Mouse (Mus musculus): ENCODE data around the gene Lrp8.

The Lrp8 gene

DNA sequence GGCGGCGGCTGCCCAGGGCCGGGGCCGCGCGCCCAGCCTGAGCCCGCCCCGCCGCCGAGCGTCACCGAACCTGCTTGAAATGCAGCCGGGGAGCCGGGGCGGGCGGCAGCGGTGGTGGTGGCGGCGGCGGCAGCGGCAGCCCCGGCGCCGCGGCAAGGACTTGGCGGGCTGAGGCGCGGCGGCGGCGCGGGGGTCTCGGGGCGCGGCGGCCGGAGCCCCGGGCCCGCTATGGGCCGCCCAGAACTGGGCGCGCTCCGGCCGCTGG lies at the start of gene Lrp8:
Gene Lrp8 (plus strand): TSS at position 77 of the 265 bp plus-strand sequence.
- no peak for DNase-seq (ENCODE audit: low spot score in 2 of 2)

DNA sequence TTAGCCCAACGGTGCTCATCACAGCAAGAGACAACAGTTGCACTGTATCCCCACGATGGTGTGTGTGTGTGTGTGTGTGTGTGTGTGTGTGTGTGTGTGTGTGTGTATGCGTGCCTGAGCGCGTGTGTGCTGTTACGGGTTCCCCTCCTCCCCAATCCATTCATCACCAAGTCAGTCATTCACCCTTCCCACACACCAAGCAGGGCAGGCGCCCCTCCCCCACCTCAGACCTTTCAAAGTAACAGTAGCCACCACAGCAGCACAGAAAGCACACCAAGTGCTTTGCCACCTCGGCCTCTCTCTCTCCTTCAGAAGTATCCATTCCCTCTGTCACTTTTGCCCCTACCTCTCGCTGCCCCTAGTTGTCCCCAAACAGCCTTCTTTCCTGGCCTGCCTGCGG lies 45.8 kb upstream of the Lrp8 start:
- DNase-seq (ENCODE audit: low spot score in 2 of 2) = no peak

DNA sequence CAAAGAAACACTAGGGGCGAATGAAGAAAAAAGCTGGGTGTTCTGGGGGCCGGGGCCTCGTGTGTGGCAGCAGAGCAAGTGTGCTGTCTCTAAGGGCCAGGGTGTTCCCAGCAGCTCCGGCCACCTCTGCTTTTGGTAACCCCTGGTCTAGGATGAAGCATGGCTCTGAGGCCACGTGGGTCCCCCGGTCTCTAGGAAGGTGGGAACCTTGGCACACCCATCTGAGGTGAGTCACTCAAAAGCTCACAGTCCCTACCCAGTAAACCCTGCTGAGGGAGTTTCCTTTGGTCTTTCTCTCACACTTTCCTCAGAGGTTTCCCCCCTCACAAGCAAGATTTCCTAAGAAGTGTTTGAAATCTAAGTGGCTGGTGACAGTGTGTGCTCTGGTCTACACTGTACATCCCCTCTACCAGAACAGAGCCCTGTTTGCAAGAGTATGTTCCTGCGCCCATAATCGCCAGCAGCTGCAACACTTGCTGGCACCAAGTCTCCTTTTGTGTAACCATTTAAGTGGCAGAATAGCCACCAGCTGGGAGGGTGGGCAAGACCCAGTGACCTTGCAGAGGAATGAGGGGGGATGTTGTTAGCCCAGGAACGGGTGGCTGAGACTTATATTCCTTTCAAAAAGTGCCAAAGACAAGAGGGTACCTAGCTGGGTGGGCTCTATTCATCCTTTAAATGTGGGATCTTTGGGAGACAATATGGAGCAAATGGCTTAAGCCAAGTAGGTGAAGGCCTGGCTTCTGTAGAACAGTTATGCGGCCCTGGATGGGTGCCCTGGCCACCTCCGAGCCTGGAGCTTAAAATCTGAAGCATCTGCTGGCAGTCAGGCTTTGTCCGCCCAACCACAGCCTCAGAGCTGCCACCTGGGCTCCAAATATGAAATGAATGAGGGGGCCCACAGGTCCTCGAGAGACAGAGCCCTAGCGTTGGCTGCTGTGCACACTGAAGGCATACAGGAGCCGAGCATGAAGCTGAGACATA lies 44.3 kb upstream of the Lrp8 start:
- DNase-seq (ENCODE audit: low spot score in 2 of 2) = no peak

DNA sequence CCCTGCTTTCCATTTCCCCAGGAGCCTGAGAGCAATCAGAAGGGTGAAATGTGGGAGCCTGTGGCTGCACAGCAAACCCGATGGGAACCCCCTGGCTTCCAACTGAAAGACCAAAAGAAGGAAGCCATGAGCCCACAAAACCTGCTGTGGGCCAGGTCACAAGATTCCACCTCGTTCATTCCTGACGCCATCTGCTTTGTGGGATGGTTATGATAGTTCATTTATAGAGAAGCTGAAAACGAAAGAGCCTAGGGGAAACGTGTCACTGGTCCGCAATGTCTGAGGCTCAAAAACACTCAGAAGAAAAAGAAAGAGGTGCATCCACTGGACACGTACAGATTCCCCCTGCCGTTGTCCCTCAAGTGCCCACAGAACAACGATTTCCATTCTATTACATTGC lies 43.1 kb upstream of the Lrp8 start:
- no peak for DNase-seq (ENCODE audit: low spot score in 2 of 2)

DNA sequence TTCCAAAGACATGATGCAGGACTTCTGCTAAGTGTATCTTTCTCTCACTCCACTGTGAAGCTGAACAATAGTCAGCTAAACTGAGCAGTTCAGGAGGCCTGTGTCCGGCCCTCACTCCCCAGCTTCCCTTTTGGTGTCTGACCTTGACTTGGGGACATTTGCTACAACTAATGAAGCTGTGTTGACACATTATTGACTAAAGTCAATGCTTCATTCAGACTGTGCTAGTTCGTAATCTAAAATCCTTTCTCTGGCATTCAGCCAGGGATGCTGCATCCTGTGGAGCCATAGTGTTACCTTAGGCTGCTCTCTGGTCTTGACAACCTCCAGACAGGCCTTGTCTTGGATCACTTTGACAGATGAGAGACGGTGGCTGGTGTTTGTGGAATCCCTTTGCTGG lies 39.1 kb upstream of the Lrp8 start:
- DNase-seq (ENCODE audit: low spot score in 2 of 2) = no peak

DNA sequence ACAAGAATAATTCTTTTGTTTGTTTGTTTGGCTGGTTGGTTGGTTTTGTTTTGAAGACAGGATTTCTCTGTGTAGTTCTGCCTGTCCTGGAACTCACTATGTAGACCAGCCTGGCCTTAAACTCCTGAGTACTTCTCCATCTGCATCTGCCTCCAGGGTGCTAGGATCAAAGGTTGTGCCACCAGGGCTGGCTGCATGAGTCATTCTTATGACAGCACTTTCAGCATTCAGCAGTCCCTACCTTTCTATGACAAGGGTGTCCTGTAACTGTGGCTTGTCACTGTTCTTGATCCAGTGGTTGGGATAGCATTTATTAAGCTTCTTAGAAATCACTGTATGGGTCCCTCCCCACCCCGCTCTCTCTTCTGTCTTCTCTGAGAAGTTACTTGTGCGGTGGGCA lies 38.5 kb upstream of the Lrp8 start:
- DNase-seq (ENCODE audit: low spot score in 2 of 2) = no peak

DNA sequence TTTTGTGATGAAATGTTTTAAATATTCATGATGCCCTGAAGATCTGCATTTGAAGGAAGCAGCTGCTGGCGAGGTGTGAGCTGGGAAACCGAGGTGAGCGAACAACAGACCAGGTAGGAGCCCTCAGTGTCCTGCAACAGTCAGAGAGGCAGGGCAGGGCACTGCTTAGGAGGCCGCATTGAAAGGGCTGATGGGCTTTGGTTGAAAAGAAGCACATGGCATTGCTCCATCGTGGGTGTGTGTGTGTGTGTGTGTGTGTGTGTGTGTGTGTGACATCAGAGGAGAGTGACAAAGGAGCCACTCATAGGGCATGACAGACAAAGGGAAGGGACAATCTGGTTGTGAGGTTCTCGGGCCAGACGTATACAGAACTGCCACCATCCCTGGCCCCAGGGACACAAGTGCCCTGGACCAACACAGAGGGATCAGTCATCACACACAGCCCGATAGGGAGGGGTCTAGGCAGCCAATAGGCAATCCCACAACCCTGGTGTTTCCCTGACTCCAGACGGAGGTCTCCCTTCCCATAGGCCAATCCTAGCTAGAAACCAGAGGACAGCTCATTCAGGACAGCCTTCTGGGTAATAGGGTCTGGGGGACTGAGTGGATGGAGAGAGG lies 36.8 kb upstream of the Lrp8 start:
- no peak for DNase-seq (ENCODE audit: low spot score in 2 of 2)

DNA sequence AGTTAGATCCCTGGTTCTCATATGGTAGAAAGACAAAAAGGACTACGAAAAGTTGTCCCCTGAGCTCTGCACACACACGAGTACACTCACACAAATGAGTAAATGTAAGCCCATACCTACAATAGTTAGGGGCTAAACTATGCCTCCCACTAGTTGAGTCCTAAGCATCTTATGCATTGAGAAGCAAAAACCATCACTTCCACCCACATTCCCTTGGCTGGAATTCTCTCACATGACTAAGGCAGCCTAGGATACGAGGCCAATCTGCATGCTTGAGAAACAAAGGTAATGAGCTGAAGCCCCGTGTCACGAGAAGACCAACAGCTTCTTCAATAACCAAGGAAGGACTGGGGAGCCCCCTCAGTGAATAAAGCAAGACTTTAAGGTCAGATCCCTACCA lies 35.9 kb upstream of the Lrp8 start:
- no peak for DNase-seq (ENCODE audit: low spot score in 2 of 2)

DNA sequence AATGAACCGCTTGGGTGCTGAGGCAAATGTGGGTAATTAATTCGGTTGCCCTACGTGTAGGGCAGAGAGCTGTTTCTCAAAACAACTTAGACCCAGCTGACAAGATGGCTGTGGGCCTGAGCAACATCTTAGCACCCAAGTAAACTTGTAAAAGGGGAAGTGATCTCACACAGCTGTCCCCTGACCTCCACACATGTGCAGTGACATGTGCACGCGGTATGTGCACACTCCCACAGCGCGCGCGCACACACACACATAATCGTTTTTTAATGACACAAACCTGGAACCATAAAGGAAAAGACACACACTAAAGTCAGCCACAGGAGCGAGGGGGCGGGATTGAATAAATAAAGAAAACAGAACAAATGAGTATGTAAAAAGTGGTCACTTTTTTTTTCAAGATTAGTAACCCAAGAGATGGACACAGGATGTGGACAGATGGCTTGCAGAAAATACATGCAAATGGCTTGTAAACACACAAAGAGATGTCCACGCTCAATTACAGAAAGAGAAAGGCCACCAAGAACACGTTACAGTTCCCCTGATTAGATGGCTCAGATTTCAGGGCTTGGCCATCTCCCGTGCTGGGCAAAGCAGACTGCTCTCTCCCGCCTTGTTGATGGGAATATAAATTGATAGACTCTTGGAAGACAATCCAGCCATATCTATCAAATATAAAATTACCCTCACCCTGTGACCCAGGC lies 29.8 kb upstream of the Lrp8 start:
- DNase-seq (ENCODE audit: low spot score in 2 of 2) = no peak

DNA sequence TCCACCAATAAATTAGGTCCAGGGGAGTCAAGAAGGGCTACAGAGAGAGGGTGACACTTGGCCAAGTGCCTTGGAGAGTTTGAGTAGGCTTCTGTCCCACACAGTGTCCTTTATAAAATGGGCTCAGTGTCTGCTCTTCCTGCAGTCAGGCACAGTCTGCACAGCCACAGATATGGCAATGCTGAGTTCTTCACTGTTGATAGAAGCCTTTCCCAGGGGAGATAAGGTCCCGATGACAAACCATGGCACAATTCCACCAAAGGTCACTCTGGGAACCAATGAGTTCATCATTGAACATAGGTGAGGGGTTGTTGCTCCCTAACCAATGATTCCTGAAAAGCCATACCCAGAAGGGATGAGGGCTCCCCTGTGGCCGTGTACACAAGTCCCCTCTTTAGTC lies 27.2 kb upstream of the Lrp8 start:
- DNase-seq (ENCODE audit: low spot score in 2 of 2) = no peak

DNA sequence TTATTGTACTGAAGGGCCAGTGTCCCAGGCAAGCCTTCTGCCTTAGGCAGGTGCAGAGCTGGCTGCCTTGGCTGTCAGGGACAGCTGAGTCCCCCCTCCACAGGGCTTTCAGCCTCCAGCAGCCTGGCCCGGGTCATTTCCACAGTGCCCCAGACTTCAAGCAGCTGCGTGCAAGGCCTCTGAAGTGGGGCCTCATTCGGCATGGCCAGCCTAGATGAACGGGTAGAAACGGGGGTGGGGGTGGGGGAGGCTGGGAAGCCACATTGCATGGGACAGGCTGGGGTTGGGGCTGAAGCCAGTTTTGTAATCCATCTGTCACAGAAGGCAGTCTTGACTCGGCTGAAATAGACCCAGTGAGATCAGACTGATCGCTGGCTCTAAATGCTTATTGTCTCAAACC lies 26.4 kb upstream of the Lrp8 start:
- no peak for DNase-seq (ENCODE audit: low spot score in 2 of 2)

DNA sequence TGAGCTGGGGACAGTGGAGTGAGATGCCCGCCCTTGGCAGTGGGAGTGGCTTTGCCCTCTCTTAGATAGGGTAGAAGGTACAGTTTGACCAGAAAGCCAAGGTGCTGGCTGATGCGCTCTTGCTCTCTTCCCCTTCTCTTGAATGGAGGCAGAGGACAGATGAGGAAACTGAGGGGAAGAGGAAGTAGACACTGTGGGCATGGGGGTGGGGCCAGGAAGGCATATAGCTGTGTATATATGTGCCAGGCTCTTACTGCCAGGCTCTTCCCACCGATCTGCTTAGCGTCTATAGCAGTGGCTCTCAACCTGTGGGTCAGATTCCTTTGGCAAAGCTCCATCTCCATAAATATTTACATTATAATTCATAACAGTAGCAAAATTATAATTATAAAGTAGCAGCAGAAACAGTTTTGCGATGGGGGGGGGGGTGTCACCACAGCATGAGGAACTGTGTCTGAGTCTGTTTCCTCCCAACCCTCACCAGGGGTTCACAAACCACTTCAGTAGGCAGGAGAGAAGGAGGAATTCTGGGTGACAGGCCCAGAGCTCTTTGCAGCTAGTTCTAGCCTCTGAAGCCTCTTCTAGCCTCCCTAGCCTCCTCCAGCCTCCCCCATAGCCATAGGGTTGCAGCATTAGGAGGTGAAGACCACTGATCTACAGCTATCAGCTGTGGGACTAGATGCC lies 24.9 kb upstream of the Lrp8 start:
- DNase-seq (ENCODE audit: low spot score in 2 of 2) = no peak

DNA sequence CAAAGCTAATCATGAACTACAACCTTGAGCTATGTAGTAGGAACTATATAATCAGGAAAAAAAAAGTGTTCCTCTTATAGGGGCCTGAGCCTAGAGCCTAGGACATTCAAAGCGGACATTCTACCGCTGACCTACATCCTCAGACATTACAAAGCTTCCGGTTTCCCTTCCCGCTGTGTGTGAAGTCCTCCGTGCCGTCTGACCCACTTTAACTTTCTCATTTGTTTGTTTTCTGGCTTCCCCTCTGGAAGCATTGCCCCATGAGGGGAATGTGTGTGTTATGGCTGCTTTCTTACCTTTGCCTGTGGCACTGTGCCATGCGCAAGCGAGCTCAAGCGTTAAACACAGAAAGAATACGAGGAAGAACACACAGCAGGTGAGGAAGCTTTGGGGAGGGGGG lies 18.5 kb upstream of the Lrp8 start:
- DNase-seq (ENCODE audit: low spot score in 2 of 2) = no peak

DNA sequence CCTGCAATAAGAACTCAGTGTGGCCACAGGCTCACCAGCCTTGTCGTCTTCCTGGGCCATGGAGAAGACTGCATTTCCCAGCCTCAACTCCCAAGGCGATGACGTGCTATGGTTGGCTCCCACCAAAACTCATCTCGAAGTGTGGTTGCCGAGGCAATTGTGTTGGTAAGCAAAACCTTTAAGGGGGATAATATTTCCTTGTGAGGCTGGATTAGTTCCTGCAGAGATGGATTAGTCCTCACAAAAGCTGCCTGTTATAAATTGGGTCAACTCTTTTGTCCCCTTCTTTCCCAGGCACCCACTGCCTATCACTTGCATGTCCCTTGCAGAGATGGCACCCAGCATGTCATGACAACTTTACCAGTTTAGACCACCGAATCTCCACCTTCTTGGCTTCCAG lies 13.2 kb upstream of the Lrp8 start:
- no peak for DNase-seq (ENCODE audit: low spot score in 2 of 2)

DNA sequence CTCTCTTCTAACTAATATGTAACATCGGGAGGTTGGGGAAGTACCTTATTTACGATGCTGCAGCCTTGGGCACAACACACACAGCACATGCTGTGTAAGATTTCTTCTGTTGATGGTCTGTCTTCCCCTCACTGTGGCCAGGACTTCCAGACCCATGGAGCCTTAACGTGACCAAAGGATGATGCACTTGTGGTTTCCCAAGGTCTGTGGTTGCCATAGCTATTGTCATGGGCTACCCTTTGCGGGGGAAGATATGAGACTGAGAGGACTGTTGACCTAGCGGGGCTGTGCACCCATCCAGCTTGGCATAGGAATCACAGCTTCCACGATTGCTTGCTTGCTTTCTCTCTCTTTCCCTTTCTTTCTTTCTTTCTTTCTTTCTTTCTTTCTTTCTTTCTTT lies 1.3 kb upstream of the Lrp8 start:
- no peak for DNase-seq (ENCODE audit: low spot score in 2 of 2)

DNA sequence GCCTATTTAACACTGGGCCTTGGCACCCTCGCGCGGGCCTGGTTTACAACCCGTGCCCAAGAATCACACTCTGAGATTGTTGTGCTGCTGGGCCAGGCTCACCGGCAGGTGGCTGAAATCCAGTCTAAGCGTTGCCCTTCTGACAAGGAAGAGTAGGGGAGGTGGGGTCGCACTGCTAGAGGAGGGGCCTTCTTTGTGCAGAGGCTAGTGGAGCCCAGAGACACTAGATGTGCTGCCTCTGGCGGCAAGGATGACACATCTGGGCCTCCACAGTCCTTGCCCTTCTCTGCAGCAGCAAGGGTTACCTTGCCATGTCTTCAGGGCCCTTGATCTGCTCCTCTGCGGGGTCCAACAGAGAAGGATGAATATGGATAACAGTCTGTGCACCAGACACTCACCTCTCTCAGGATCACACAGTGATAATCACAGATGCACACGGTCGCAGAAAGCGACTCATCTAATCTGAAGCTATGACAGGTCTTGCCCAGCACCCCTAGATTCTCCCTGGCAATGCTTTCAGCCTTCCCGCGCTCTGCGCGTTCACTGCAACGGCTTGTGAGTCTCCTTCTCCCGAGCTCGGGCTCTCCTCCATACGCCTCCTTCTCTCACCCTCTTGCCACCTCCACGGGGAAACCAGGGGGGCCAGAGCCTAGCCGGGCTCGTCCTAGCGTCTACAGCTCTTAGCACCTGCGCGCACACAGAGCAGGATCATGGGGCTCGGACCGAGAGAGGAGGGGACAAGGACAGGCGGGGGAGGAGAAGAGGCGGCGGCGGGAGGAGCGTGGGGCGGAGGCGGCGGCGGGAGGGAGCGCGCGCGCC lies 486 bp upstream of the Lrp8 start:
- peak; percentile 70 to 81 for DNase-seq (ENCODE audit: low spot score in 2 of 2)

DNA sequence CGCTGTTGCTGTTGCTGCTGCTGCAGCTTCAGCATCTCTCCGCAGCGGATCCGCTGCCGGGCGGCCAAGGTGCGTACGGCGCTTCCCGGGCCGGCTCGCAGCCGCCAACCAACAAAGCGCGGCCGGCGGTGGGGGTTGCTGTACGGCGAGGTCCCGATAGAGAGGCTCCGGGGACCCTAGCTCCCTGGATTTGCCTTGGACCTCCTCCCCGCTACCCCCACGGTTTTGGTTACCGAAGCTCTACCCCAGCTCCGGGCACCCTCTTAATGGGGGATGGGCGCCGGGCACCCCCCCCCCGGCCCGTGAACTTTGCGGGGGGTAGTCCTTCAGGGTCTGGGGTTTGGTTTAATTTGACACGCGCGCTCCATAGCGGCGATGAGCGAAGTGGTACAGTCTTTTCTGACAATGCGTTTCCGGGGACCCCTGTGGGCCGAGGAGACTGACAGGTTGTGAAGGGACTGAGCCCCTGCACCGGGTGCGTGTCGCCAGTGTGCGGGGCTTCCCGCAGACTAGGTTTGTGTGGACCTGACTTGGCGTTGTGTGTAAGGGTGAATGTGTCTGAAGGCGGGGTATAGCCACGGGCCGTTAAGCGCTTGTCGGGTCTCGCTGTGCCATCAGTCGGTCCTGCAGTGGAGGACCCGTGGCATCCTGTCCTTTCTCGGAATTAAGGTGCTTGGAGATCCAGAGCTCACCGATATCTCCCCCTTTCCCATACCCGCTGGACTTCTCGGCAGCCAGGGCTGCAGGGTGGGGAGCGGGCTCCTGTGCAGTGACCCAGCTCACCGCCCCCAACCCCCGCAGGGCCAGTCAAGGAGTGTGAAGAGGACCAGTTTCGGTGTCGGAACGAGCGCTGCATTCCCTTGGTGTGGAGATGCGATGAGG lies 630 bp downstream of the Lrp8 start:
- peak in 1 of 2 experiments; percentile 45 for DNase-seq (ENCODE audit: low spot score in 2 of 2)

DNA sequence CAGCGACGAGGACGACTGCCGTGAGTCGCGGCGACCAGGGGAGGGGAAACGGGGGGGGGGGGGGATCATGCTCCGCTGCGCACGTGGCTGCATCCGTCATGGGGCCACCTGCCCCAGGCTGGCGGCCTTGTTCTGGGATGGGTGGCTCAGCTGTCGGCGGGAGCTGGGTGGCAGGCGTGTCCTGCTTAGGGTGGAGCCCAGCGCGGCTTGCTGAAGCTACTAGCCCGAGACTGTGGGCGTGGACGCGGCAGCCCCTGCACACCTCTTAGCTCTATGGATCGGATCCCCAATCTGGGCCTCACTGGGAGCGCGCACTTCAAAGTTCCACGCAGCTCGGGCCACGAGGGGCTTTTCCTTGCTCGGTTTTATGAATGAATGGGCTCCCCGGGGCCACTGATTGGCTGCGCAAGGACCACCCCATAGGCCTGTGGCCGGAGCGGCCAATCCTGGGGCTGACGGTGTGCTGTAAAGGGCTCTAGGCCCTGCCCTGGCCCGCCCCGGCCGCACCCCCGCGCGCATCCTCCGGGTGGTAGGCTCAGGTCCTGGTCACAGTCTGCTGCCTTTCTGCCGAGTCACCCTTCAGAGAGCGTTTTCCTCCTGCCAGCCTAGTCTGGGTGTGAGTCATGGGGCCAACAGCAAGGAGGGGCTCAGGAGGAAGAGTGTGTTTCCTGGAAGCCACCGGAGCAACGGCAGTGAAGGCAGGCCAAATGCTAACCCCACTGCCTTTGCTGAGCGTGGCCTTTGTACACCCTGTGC lies 1.5 kb downstream of the Lrp8 start:
- peak; percentile 79 for DNase-seq (ENCODE audit: low spot score in 2 of 2)

DNA sequence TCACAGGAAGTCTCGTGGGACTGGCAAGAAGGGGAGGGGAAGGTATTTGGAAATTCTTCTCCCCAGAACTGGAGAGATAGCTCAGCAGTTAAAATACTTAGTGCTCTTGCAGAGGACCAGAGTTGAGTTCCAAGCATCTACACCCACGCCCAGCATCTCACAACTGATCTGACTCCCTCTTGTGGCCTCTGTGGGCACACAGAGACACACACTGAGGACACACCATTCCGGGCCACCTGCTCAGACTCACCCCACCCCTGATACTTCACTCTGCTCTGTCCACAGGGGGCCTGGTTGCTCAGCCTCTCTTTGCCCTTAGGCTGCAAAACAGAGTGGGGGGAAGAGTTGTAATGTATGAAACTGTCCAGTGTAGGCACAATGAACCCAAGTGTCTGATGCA lies 3.4 kb downstream of the Lrp8 start:
- no peak for DNase-seq (ENCODE audit: low spot score in 2 of 2)

DNA sequence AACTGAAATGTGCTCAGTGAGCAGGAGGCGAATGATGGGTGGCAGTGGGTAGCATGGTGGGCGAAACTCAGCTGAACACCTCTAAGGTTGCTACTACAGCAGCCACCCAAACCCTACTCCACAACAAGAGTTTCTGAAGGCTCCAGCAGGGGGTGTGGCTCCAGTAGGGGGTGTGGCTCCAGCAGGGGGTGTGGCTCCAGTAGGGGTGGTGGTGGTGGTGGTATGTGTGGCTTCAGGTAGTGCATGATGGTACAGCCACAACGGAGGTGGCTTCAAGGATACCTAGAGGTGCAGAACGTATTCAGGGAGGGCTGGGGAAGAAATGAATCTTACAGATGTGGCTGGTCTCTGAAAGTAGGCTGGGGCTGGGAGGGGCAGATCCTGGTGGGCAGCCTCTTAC lies 5.7 kb downstream of the Lrp8 start:
- DNase-seq (ENCODE audit: low spot score in 2 of 2) = no peak

All from frontal cortex, postnatal 10 days (tissue).